Mouse (Mus musculus) right cerebral cortex, postnatal 4 days (tissue): ENCODE measurements around the gene Phkg2.
"Not testable (repeated sequence)": the region's sequence is repeated elsewhere in the genome, so short reads cannot be mapped to it uniquely, and the experiment has no call there.

Experiments
- DNase-seq: peaks from one replicate; pipeline ENCODE4 v3.0.0-alpha.2; 2022

Gene Phkg2

DNA sequence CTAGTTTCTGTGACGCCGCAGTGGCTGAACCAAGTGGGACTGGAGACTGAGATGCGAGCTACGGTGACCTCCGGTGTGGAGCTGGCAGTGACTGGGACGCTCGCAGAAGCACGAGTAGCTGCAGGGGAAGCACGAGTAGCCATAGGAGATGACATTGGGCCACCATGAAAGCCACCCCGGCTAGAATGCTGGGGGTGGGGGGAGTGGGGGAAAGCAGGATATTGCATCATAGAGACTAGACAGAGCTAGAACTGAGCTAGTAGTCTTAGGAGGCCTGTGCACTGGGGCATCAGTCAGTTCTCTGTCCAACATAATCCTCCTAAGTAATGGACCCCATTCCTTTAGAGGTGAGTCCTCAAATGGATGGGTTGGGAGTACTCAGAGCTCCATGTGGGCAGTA is 31.1 kb downstream of the Phkg2 start:
- no peak for DNase-seq

DNA sequence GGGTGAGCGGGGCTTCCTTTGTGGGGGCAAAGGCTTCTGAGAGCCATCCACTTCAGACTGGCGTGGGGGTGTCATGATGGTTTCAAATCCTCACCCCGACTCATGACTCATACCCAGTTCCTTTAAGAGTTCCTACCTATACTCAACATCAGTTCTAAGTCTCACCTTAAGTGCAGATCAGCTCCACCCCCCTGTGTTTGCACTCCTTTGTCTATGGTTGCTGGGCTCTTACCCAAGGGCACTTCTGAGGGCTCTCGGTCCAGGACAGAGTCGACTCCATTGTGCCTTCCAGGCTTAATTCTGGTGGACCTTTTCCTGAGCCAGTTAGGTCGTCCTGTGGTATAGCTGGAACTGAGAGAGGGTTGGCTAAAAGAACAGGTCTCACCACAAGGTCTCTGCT is 34.0 kb downstream of the Phkg2 start:
- no peak for DNase-seq

DNA sequence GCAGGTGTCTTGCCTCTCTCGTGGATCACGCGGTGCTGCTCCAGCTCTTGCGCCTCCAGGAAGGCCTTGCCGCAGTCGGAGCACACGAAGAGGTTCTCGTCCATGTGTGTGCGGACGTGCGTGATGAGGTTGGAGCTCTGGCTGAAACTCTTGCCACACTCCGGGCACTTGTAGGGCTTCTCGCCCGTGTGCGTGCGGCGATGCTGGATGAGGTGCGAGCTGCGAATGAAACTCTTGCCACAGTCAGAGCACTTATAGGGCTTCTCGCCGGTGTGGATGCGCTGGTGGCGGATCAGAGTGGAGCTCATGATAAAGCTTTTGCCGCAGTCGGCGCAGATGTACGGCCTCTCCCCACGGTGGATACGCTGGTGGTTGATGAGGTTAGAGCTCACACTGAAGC is 37.9 kb downstream of the Phkg2 start:
- DNase-seq, result no peak

DNA sequence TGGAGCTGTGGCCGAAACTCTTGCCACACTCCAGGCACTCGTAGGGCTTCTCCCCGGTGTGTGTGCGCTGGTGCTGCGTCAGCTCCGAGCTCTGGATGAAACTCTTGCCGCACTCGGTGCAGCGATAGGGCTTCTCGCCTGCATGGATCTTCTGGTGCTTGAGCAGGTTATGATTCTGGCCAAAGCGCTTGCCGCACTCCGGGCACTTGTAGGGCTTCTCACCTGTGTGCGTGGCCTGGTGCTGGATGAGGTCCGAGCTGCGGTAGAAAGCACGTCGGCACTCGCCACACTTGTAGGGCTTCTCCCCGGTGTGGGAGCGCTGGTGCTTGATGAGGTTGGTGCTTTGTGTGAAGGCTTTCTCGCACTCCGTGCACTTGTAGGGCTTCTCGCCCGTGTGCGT is 38.4 kb downstream of the Phkg2 start:
- DNase-seq, result no peak

DNA sequence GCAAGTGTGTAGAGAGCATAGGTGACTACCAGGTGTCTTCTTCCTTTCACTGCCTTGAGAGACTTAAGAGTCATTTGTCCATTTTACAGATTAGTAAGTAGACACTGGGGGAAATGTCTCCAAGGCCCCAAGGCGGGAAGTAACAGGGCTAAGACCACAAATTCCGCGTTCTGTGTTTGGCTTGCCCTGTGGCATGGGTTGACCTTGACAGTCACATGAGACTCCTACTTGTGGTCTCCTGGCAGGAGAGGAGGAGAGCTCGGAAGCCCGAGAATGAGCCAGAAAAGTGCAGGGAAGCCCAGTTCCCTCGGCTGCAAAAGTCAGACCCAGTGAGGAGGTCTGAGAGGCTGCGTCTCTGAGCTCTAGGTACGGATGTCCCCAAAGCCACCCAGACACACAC is 40.4 kb downstream of the Phkg2 start:
- DNase-seq, result no peak

DNA sequence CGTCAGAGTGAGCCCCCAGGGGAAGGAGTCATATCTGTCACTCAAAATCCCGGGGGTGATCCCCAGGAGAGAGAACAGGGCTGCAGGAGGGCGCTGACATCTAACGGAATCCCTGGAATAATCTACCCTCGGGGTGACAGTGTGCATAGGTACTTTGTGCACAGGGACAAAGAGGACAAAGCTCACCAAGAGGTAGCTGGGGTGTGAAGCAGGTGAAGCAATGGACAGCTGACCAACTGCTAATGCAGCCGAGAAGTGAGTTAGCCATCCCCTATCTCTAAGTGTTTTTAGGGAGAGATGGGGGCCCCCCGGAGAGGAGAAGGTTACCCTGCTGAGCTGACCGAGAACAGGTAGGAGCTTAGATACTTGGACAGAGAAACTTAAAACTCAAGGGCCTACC is 41.0 kb downstream of the Phkg2 start:
- no peak for DNase-seq

DNA sequence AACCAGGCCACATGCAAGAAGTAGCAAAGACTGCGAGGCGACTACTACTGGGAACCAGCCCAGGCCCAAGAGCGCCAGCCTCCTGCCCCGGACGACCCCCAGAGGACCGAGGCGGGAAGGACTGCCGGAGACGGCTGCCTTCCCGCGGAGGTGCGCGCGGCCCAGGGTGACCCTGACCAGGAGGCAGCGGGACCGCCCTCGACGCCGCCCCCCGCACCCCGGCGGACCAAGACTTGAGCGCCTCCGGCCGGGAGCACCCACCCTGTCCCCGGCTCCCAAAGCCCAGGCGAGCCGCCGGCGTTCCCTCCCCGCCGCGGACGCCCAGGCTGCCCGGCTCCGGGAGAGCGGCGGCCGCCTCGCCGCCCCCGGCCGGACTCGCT is 41.4 kb downstream of the Phkg2 start:
- DNase-seq, result peak; percentile 33

DNA sequence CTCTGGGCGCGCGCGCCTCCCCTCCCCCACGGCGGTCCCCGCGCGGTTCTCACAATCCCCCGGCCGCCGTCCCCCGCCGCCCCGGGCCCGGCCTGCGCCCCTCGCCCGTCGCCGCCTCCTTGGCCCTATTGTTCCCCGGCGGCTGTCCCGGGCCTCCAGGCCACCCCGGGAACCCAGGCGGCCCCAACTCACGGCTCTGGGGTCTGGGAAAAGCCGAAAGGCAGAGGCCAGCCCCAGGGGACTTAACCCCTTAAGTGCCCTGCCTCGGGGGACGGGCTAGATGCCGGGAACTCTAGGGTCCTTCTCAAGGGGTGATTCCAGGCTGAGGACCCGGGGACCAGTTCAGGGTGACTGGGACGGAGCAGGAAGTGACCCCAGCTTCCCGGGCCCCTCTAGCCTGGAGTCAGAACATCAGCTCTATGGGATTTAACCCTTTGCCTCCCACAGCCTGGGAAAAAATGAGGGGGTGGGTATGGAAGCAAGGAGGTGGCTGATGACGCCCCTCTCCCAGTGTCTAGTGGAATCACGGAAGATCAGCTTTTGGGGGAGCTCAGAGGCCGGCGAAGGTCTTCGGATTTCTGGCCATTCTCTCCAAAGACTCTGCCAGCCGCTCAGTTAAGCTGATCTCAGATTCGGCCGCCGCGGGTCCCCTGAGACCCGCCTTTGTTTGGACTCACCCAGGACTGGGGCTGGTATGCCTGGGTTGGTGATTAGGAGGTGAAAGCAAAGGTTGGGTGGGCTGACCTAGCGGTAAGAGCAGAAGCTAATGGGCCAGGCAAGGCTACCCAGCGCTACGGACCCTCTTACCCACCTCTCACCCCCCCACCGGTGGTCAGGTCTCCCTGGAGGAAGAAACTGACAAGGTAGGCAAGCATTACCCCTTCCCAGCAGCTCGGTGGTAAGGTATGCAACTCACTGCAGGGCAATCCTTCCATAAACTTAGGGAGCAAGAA is 42.0 kb downstream of the Phkg2 start, which contains the start of gene Zfp629:
TSS of gene Zfp629 (minus strand) at position 907 of the 953 bp plus-strand sequence.
- peak; percentile 76 for DNase-seq

DNA sequence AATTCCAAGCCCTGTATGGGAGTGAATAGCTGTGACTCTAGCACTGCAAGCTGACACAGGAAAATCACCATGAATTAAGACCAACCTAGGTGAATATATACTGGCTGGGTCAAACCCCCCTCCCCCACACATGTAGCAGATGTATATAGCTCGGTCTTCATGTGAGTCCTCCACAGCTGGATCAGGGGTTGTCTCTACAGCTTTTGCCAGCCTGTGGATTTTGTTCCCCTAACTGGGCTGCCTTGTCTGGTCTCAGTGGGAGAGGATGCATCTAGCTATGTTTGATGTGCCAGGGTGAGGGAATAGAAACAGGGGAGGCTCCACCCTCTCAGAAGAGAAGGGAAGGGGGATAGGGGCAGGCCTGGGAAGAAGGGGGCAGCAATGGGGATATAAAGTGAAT is 43.2 kb downstream of the Phkg2 start:
- DNase-seq, result no peak

DNA sequence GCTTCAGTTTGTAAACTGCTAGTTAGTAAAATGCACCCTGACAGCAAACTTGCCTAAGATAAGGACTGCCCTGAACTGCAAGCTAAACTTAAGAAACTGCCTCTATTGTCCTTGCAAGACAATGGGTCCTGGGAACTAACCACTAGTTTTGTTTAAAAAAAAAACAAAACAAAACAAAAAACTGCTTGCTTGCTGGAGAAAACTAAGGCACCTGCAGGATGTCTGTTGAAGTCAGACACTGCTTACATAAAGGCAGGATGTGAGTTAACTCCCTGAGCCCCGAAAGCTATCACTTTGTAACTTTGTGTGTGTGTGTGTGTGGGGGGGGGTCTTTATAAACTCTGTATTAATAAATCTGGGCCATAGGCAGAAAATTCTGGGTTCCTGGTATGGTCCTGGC is 43.7 kb downstream of the Phkg2 start:
- DNase-seq, result no peak

DNA sequence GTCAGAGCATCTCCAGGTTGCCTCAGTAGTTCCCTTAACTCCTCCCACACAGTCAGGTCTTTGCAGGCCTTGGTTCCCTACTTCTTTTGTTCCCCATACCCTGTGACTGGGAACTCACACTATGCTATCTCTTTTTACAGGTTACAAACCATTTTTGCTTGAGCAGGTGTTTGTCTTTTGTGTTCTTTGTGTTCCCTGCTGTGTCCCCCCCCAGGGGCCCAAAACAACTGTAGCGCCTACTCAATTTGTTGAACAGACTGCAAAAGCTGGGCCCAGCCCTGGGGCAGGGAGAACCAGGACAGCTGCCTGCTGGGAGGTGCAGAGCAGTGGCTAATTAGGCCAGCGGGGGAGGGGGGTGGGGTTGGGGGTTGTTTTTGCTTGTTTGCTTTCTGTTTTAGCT is 44.8 kb downstream of the Phkg2 start:
- DNase-seq, result no peak

DNA sequence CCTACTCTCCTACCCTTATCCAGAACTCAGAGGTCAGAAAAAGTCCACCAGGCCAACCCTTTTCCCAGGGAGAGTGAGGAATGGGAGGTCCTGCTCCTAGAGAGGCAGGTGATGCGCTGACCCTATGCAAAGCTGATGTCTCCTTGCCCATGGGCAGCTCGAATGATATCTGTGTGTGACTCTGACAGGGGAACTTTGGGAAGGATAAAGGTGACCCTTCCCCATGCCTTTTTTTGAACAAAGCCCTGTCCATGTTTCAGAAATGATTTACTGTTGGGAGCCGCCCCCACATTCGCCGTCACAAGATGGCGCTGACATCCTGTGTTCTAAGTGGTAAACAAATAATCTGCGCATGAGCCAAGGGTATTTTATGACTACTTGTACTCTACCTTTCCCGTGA is 45.3 kb downstream of the Phkg2 start:
- not testable (repeated sequence) for DNase-seq

DNA sequence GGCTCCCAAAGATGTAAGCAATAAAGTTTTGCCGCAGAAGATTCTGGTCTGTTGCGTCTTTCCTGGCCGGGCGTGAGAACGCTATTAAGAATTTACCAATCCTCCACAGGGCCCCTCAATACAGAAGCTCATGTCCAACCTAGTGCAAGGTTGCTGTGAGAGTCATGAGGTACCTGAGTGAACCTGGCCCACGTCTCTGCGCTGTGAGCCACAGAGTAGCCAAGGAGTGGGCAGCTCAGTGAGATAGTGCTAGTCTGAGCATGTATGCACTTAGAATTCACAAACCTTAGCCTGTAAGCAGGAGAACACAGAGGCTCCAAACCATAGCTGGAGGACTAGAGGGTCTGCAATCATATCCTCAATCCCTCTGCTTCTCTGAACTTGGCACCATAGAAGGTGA is 52.9 kb downstream of the Phkg2 start:
- DNase-seq, result no peak

DNA sequence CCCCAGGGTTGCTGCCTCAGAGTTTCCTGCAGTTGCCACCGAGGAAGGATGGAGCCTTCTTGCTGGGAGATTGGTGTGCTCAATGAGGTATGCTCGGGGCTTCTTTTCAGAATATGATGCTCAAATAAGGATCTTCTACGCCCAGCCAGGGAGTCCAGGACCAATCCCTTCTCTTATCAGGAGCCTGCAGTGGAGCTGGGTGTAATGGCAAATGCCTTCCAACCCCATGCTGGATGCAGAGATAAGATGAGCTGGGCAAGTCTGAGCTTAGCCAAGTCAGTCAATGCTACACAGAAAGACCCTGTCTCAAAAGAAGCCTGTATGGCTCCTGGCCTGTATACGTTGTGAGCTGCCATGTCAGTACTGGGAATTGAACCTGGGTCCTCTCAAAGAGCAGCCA is 53.3 kb downstream of the Phkg2 start:
- DNase-seq, result no peak

DNA sequence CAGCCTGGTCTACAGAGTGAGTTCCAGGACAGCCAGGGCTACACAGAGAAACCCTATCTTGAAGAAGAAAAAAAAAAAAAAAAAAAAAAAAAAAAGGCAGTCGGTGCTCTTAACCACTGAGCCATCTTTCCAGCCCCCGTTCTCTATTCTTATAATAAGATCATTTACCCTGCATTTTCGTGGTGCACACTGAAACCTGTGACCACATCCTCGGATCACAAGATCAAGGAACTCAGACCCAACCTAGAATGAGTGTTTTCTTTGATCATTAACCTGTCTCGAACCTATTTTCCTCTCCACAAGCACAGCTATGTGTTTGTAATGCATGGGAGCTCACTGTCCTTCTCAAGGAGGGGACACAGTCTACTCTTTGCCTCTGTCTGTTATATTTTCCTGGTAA is 55.5 kb downstream of the Phkg2 start:
- no peak for DNase-seq

DNA sequence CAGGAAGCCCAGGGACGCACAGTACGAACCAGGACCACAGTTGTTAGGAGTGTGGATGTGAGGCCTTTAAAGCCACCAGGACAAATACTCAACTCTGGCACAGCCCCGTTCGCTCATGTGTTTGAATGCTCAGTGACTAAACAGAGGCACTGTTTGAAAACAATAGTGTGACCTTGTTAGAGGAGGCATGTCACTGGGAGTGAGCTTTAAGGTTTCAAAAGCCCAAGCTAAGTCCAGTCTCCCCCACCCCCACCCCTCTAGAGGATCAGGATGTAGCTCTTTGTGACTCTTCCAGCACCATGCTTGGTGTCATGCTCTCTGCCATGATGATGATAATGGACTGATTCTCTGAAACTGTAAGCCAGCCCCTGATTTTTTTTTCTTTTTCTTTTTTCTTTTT is 58.3 kb downstream of the Phkg2 start:
- DNase-seq, result no peak
